Mouse (Mus musculus) stomach, postnatal 0 days (tissue): Measurements from ENCODE around the gene Ldah.

Experiments
- CTCF ChIP-seq: IDR thresholded peaks from 2 replicates; pipeline ENCODE4 v1.5.1; 2016; ENCODE audit warnings: antibody characterized with exemption, low read depth, mild to moderate bottlenecking, moderate library complexity
- EP300 ChIP-seq: optimal IDR thresholded peaks from 2 replicates; pipeline ENCODE3; 2016; ENCODE audit warnings: antibody characterized with exemption

DNA sequence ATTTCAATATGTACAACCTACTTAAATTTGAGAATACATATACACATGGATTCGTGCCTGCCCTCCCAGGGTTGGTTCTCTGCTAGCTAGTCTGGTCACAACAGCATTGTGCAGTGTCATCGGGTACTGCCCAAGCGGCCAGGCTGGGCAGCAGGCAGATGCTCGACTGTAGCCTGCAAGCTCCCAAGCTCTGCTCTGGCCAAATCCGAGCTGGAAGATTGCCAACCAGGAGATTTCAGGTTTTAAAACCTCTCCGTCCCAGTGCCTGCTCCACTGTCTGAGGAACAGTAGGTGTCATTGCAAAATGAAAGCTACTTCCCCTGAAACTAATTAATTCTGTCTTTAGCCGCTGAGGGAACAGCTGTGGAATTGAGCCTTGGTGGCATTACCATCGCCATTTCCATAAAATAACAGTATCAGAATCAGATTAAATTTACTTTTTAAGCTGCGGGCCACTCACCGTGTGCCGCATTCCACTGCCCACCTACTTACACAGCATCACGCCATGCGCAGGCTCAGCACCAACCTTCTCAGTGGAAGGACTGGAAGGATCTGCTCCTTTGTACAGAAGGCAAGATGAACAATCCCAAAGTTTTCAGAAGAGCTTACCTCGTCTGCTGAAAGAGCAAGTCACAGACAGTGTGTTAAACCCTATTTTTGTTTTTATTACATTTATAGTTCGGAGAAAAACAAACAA, 83.4 kb downstream of the Ldah start:
- TF ChIP-seq CTCF = no peak
- no peak for TF ChIP-seq EP300
